Mouse (Mus musculus) erythroid progenitor cell, adult 5-6 weeks (primary cell): ENCODE measurements around the gene Vsir. TPM values are rescaled to one million over a fixed set of nuclear protein-coding genes. Genes with fewer than 3 reads are reported as not detected.
A peak's percentile ranks its signal among the peaks of the same experiment; 100 is the strongest.

Experiments
- ATAC-seq: replicated peaks from 2 replicates; pipeline ENCODE4 v1.8.0; 2016; ENCODE audit warnings: moderate number of reproducible peaks, mild to moderate bottlenecking, moderate TSS enrichment, inconsistent platforms; ENCODE audit not compliant: poor library complexity, low FRiP score, severe bottlenecking
- total RNA-seq, 2 experiments: library from RNA; stranded (forward) in 1 of 2; stranded (reverse) in 1 of 2; fragments of 150-400 nt in 1 of 2; fragments of 186-747, 209-891 nt in 1 of 2; gene quantifications; 2 replicates each; pipeline versions ENCODE4 v1.2.3 to v1.2.4; 2015 to 2017; ENCODE audit warnings: low replicate concordance in 2 of 2

Gene Vsir
- total RNA-seq, 2 experiments from 2014 or later: 114 to 147 TPM

DNA sequence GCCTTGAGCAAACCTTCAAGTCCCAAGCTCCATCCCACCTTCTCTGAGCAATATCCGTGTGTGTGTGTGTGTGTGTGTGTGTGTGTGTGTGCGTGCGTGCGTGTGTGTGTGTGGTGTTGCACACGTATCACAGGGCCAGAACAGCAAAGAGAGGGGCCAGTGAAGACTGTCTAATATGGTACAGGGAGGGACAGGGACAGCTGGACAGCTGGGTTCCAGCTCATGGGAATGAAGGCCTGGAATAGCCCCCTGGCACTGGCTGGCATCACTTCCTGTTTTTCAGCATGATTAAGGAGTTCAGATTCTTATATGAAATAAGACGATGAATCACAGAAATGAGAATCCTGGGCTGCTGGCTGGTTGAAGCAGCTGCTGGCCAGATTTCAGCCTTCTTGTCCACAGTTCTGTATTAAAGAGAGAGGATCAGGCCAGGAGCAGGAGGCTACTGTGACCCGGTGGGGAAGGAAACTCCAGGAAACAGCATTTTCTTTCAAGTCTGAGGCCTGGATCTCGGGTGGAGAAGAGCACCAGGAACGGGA, 32.8 kb downstream of the Vsir start:
- ATAC-seq: no peak

DNA sequence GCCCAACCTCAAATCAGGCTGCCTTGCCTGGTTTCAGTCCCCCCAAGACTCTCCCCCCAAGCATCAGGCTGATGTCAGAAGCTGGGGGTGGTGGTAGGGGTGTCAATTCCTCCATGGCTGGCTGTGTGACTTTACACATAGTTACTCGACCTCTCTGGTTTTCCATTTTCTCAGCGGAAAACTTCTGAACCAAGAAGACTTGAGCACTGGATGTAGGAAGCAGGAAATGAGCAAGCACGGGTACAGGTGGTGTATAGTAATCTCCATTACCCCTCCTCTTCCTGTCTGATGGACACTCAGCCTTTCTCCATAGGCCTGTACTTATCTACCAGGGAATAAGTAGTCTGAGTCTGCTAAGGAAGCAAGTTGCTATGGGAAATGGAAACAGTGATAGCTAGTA, 33.6 kb downstream of the Vsir start:
- ATAC-seq: no peak

DNA sequence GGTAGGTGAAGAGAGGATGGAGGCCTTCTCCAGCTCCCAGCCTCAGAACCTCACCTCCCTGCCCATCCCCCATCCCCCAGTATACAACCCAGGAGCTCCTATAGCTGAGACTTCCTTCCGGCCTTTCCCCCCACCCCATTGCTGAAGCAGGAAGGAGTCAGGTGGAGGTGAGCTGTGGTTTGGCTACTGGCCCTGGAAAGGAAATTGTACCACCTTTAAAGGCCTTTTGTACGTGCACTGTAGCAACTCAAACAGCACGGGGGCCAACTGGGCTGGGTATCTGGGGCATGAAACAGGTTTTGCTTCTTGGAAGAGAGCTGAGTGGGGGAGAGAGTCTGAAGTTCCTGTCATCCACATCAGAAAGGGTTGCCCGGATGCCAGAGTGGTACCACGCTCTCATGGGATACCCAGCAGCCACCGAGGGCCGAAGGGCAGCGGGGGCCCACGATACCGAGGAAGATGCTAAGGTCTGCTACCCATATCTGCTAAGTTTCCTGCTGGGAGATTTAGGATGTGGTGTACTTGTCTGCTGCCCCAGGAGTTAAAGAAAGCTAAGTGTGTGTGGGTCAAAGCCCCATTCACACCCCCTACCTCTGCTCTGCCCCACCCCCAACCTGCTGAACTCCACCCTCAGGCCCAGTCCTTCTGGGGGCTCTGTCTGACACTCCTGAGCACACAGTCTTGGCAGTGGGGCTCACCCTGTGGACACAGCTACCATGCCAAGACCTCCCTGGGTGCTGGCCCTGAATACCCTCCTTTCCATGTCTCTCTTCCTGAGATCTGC, 34.7 kb downstream of the Vsir start:
- ATAC-seq: no peak

DNA sequence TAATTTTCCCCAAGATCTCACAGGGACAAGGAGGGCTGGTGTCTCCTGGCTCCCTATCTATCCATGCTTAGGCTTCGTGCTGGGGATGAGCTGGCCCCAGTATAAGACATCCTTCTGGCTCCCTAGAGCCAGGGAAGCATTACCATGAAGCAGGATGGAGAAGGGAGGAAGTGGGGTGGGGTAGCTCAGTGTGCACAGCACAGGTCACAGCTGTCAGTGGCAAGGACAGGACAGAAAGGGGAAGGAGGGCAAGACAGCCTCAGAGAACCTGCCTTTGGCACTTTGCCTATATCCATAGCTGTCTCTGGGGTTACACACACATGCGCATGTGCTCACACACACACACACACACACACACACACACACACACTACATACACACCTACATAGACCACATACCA, 41.7 kb downstream of the Vsir start:
- ATAC-seq: no peak

- ATAC-seq: no peak
Observed at GRCm38 (mm10) chr10:60389447-60389865, 42.8 kb downstream of the Vsir start.

DNA sequence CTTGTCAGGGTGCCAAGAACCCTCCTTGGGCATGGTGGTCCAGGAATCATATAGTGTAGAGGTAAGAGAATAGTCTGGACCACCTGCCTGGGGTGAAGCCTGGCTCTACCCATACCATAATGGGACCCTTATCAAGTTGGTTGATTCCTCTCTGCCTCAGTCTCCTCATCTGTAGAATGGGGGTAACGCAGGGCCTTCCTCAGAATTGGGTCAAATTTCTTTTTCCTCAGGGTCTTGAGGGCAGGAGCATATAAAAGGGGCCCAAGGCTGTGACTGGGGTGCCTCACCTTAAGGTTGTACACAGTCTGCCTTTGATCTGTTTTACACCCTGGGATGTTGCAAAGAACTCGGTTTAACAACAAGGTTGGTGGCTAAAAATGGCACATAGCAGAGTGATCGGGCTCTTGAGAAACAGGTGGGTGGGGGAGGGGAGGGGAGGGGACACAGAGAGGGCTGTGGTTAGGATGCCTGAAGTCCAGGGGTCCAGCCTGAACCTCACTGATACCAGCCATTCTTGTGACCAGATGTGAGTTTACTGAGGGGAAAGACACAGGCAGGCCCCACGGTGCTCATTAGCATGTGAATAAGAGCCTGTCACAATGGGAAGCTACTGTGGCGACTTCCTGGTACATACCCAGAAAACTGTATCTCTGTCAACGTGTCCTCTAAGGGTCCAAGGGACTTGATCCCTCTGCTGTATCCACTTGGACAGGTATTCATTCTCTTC, 43.7 kb downstream of the Vsir start:
- ATAC-seq: no peak

DNA sequence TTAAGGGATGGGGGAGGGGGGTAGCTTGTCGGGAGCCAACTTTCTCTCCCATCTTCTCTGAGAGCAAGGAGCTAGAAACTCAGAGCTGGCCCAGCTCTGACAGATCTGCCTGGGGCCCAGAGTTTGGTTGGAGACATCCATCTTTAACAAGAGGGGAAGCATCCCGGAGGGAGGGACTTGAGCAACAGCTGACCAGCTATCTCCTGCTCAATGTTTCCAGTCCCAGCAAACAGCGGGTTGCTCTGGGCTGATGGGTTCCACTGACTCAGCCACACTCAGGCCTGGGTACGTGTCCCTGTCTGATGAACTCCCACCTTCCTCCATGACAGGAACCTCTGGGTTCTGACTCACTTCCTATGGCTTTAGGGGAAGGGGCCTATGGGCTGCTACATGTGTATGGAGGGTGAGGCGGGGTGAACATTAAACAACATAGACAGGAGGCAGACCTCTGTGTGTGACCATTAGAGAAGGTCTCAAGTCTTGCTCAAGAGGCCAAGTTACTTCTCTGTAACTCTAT, 44.3 kb downstream of the Vsir start:
- no peak for ATAC-seq

GRCm38 (mm10) chr10:60391661-60392060, 45.0 kb downstream of the Vsir start:
- no peak for ATAC-seq

- no peak for ATAC-seq
Observed at GRCm38 (mm10) chr10:60394936-60395335, 48.3 kb downstream of the Vsir start.

GRCm38 (mm10) chr10:60395605-60396004, 49.0 kb downstream of the Vsir start:
- no peak for ATAC-seq

DNA sequence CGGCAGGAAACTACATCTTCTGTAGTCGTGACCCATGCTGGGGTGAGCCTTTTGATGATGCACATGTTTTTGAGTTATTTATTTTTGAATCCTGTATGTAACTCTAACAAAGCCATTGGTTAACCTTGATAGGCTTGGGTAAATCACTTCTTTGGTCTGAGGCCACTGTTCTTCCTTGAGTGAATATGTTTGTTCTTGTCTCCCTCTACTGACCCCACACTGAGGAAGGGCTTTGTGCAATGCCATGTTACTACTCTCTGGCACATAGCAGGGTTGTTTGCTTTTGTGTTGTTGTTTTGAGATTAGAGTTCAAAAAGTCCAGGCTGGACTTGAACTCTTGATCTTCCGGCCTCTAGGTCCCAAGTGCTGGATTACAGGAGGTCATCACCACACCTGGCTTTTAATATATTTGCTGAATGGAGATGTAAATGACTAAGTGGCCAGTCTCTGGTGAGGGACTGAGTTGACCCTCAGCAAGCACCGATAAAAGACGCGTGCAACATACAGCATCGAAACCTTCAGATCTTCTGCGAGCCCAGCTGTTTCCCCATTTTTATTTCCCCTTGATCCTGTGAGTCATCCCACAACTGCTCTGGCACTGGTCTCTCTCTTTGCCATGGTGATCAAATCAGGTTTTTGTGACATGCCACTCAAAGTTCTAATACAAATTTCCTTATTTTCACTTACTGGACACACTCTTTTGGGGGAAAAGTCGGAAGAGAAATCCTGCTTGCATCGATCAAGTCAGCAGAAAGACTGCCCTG, 51.6 kb downstream of the Vsir start:
- no peak for ATAC-seq

GRCm38 (mm10) chr10:60399449-60399848, 52.8 kb downstream of the Vsir start, which contains the start of gene Gm17455:
Gm17455 (plus strand) TSS chr10:60399726.
- no peak for ATAC-seq

GRCm38 (mm10) chr10:60400507-60401295, 54.0 kb downstream of the Vsir start:
- ATAC-seq: no peak

GRCm38 (mm10) chr10:60405460-60406177, 59.0 kb downstream of the Vsir start:
- no peak for ATAC-seq

GRCm38 (mm10) chr10:60407831-60408230, 61.2 kb downstream of the Vsir start:
- peak; percentile 68 for ATAC-seq

DNA sequence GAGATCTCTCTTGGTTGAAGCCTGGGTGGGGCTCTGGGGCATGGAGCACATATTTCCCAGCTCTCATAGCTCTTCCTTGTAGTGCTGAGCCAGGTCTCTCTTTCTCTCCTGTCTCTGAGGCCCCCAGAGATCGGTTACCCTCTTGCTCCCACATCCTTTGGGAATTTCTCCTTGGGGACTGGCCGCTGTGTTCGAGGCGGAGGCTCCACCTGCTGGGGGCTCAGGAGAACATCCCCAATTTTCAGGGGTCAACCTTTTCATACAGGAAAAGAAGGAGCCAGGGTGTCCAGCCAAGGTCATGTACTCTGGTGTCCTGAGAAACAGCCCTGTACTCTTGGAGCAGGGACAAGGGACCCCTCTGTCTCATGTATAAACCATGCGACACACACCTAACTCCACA, 65.1 kb downstream of the Vsir start:
- ATAC-seq: no peak

- no peak for ATAC-seq
Observed at GRCm38 (mm10) chr10:60413756-60414155, 67.1 kb downstream of the Vsir start.

DNA sequence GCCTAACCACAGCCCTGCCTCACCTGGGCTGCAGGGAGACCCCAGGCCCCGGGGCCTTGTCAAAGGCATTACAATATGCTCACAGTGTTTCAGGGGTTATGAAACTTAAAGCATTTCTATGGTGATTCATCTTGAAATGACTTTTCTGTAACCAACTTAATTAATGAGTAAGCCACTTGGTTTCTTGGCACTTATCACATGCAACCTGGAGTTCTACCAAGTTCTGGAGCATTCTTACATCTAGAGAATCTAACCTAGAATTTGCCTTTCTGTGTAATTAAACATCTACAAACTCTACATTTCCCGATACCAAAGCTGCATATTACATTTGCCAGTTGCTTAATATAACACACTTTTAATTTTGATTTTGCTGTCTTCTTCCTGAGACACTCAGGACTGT, 70.4 kb downstream of the Vsir start:
- ATAC-seq: no peak

DNA sequence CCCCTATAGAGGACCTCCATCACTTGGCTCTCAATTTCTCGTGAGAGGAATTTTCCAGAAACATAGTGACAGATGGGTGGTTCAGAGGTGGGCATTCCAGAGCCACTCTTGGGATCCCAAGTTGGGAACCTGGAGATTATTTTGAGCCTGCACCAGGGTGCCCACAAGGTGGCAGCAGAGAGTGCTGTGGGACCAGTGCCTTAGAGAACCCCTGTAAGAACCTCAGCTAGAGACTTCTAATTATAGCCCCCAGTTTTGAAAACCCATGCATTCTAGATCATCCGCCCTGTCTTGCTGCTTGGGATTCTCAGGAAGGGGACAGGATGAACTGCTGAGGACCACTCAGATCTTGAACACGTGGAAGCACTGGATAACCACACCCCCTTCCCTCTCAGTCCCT, 71.5 kb downstream of the Vsir start:
- peak; percentile 57; the same call in 1 of the 2 replicates for ATAC-seq
